Mouse (Mus musculus): ENCODE measurements around the gene Capn15. TPM values are rescaled to one million over a fixed set of nuclear protein-coding genes. Genes with fewer than 3 reads are reported as not detected.

Capn15 gene
- polyA plus RNA-seq, 1 experiment from 2014 or later, result 5.2 TPM

- Histone ChIP-seq H3K4me3 (ENCODE audit: inconsistent target) (no peak overlapping the region), H3K79me2 (ENCODE audit: inconsistent target) (peaks cover 100% of the 10 kb centered on the region), H3K36me3 (ENCODE audit: inconsistent target) (no peaks in the 10 kb centered on the region), H3K27ac (no peak overlapping the region)
- WGBS (ENCODE audit: missing documents), result 86% methylated on average over 5 of the region's 5 CpGs
Measured at GRCm38 (mm10) chr17:25979829-25980738, 5.5 kb downstream of the Capn15 start.

GRCm38 (mm10) chr17:25970954-25971707 lies 14.5 kb downstream of the Capn15 start:
- no peak overlapping the region for H3K27ac ChIP-seq
- WGBS (ENCODE audit: missing documents), result 74% methylated on average over 3 of the region's 4 CpGs

GRCm38 (mm10) chr17:25970448-25970847 lies 15.1 kb downstream of the Capn15 start:
- H3K79me2 ChIP-seq (ENCODE audit: inconsistent target), result peaks cover 74% of the 10 kb centered on the region
- 89% methylated on average over 9 of the region's 9 CpGs for WGBS (ENCODE audit: missing documents)
- H3K4me3 ChIP-seq (ENCODE audit: inconsistent target), result no peak overlapping the region

More at GRCm38 (mm10) chr17:25970954-25971707, 14.5 kb downstream of the Capn15 start:
- Histone ChIP-seq H3K79me2 (ENCODE audit: inconsistent target) (peaks cover 81% of the 10 kb centered on the region), H3K36me3 (ENCODE audit: inconsistent target) (no peaks in the 10 kb centered on the region), H3K4me3 (ENCODE audit: inconsistent target) (no peak overlapping the region)

GRCm38 (mm10) chr17:25968176-25968575 lies 17.4 kb downstream of the Capn15 start:
- 100% methylated on average over 1 of the region's 1 CpGs for WGBS (ENCODE audit: missing documents)
- no peak overlapping the region for H3K4me3 ChIP-seq (ENCODE audit: inconsistent target)
- no peak overlapping the region for H3K27ac ChIP-seq
- H3K79me2 ChIP-seq (ENCODE audit: inconsistent target), result peaks cover 52% of the 10 kb centered on the region; the same call in 1 of the 2 replicates
- H3K36me3 ChIP-seq (ENCODE audit: inconsistent target), result no peaks in the 10 kb centered on the region

More at GRCm38 (mm10) chr17:25970448-25970847, 15.1 kb downstream of the Capn15 start:
- Histone ChIP-seq H3K27ac (no peak overlapping the region), H3K36me3 (ENCODE audit: inconsistent target) (no peaks in the 10 kb centered on the region)

- Histone ChIP-seq H3K36me3 (ENCODE audit: inconsistent target) (no peaks in the 10 kb centered on the region), H3K79me2 (ENCODE audit: inconsistent target) (peaks cover 47% of the 10 kb centered on the region; the same call in 1 of the 2 replicates), H3K27ac (no peak overlapping the region), H3K4me3 (ENCODE audit: inconsistent target) (no peak overlapping the region)
- WGBS (ENCODE audit: missing documents), result 90% methylated on average over 3 of the region's 3 CpGs
Measured at GRCm38 (mm10) chr17:25967652-25968051, 17.9 kb downstream of the Capn15 start.

- H3K79me2 ChIP-seq (ENCODE audit: inconsistent target), result peaks cover 24% of the 10 kb centered on the region; the same call in 1 of the 2 replicates
- WGBS (ENCODE audit: missing documents), result 99% methylated on average over 7 of the region's 7 CpGs
- no peak overlapping the region for H3K27ac ChIP-seq
- H3K4me3 ChIP-seq (ENCODE audit: inconsistent target), result no peak overlapping the region
- peaks cover 4% of the 10 kb centered on the region; the same call in 1 of the 2 replicates for H3K36me3 ChIP-seq (ENCODE audit: inconsistent target)
Measured at GRCm38 (mm10) chr17:25964271-25964670, 21.3 kb downstream of the Capn15 start.

GRCm38 (mm10) chr17:25962413-25962905 lies 23.1 kb downstream of the Capn15 start:
- Histone ChIP-seq H3K36me3 (ENCODE audit: inconsistent target) (peaks cover 10% of the 10 kb centered on the region; the same call in 1 of the 2 replicates), H3K27ac (no peak overlapping the region)

GRCm38 (mm10) chr17:25961566-25961965 lies 24.0 kb downstream of the Capn15 start:
- H3K27ac ChIP-seq, result no peak overlapping the region
- H3K4me3 ChIP-seq (ENCODE audit: inconsistent target), result no peak overlapping the region
- 96% methylated on average over 5 of the region's 5 CpGs for WGBS (ENCODE audit: missing documents)
- peaks cover 10% of the 10 kb centered on the region; the same call in 1 of the 2 replicates for H3K36me3 ChIP-seq (ENCODE audit: inconsistent target)
- H3K79me2 ChIP-seq (ENCODE audit: inconsistent target), result no peaks in the 10 kb centered on the region

More at GRCm38 (mm10) chr17:25962413-25962905, 23.1 kb downstream of the Capn15 start:
- 96% methylated on average over 7 of the region's 7 CpGs for WGBS (ENCODE audit: missing documents)
- Histone ChIP-seq H3K4me3 (ENCODE audit: inconsistent target) (no peak overlapping the region), H3K79me2 (ENCODE audit: inconsistent target) (peaks cover 6% of the 10 kb centered on the region; the same call in 1 of the 2 replicates)

GRCm38 (mm10) chr17:25959630-25960467 lies 25.7 kb downstream of the Capn15 start:
- WGBS (ENCODE audit: missing documents), result 96% methylated on average over 19 of the region's 23 CpGs
- H3K79me2 ChIP-seq (ENCODE audit: inconsistent target), result no peaks in the 10 kb centered on the region
- no peak overlapping the region for H3K4me3 ChIP-seq (ENCODE audit: inconsistent target)
- H3K27ac ChIP-seq, result no peak overlapping the region
- H3K36me3 ChIP-seq (ENCODE audit: inconsistent target), result peaks cover 10% of the 10 kb centered on the region; the same call in 1 of the 2 replicates

- H3K4me3 ChIP-seq (ENCODE audit: inconsistent target), result no peak overlapping the region
- WGBS (ENCODE audit: missing documents), result 98% methylated on average over 9 of the region's 11 CpGs
- no peak overlapping the region for H3K27ac ChIP-seq
- no peaks in the 10 kb centered on the region for H3K79me2 ChIP-seq (ENCODE audit: inconsistent target)
- H3K36me3 ChIP-seq (ENCODE audit: inconsistent target), result peaks cover 10% of the 10 kb centered on the region; the same call in 1 of the 2 replicates
Measured at GRCm38 (mm10) chr17:25958771-25959494, 26.7 kb downstream of the Capn15 start.

- H3K4me3 ChIP-seq (ENCODE audit: inconsistent target), result no peak overlapping the region
- WGBS (ENCODE audit: missing documents), result 93% methylated on average over 14 of the region's 14 CpGs
- no peaks in the 10 kb centered on the region for H3K79me2 ChIP-seq (ENCODE audit: inconsistent target)
- H3K36me3 ChIP-seq (ENCODE audit: inconsistent target), result peaks cover 10% of the 10 kb centered on the region; the same call in 1 of the 2 replicates
- H3K27ac ChIP-seq, result no peak overlapping the region
Measured at GRCm38 (mm10) chr17:25957586-25958051, 28.0 kb downstream of the Capn15 start.

- 91% methylated on average over 7 of the region's 7 CpGs for WGBS (ENCODE audit: missing documents)
- H3K27ac ChIP-seq, result no peak overlapping the region
- no peaks in the 10 kb centered on the region for H3K79me2 ChIP-seq (ENCODE audit: inconsistent target)
- no peak overlapping the region for H3K4me3 ChIP-seq (ENCODE audit: inconsistent target)
- H3K36me3 ChIP-seq (ENCODE audit: inconsistent target), result peaks cover 10% of the 10 kb centered on the region; the same call in 1 of the 2 replicates
Measured at GRCm38 (mm10) chr17:25956631-25957030, 29.0 kb downstream of the Capn15 start.

- no peaks in the 10 kb centered on the region for H3K79me2 ChIP-seq (ENCODE audit: inconsistent target)
- H3K36me3 ChIP-seq (ENCODE audit: inconsistent target), result peaks cover 10% of the 10 kb centered on the region; the same call in 1 of the 2 replicates
- no peak overlapping the region for H3K4me3 ChIP-seq (ENCODE audit: inconsistent target)
- WGBS (ENCODE audit: missing documents), result 83% methylated on average over 7 of the region's 7 CpGs
- H3K27ac ChIP-seq, result no peak overlapping the region
Measured at GRCm38 (mm10) chr17:25956201-25956600, 29.4 kb downstream of the Capn15 start.

All from macrophage (primary cell).